Mouse (Mus musculus) heart, postnatal 36 days (tissue): ENCODE measurements around the gene Mlec. TPM values are rescaled to one million over a fixed set of nuclear protein-coding genes. Genes with fewer than 3 reads are reported as not detected.
A peak's percentile ranks its signal among the peaks of the same experiment; 100 is the strongest.
"Not testable (repeated sequence)": the region's sequence is repeated elsewhere in the genome, so short reads cannot be mapped to it uniquely, and the experiment has no call there.

ENCODE experiments used
- DNase-seq, 2 experiments: peaks; one replicate each; pipeline ENCODE4 v3.0.0; 2021 to 2022
- intact Hi-C: fragments of 180-260 bp; cut with DNase I; formaldehyde crosslinking; loops from one replicate; pipeline ENCODE4 v1.15.1; 2025
- total RNA-seq, 2 experiments: library from RNA; stranded (reverse); gene quantifications; 2 replicates each; pipeline ENCODE4 v1.2.3; 2021

The Mlec gene
- total RNA-seq, 2 experiments from 2014 or later, result 73.4 to 93.0 TPM

DNA sequence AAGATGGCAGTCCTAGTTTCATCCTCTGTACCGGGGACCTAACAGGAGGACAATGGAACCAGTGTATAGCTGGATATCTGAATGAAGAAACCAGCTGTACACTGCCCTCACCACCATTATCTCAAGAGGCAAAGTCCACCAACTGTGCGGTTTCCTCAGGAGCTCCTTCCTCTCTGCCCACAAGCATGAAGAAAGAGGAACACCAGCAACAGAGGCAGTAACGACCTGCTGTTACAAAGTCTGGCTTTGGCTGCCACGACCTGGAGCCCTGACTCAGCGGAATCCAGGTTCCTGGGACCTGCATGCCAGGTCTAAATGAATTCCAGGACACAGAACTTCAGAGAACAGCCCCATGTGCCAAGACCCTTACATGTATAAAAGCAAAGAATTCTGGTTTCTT lies 2.1 kb downstream of the Mlec start:
- intact Hi-C loops, result loop anchor here (2.0 kb wide), 1 partner anchor 21 kb away; the partner anchor contains the start of gene Unc119b
- DNase-seq, result no peak

DNA sequence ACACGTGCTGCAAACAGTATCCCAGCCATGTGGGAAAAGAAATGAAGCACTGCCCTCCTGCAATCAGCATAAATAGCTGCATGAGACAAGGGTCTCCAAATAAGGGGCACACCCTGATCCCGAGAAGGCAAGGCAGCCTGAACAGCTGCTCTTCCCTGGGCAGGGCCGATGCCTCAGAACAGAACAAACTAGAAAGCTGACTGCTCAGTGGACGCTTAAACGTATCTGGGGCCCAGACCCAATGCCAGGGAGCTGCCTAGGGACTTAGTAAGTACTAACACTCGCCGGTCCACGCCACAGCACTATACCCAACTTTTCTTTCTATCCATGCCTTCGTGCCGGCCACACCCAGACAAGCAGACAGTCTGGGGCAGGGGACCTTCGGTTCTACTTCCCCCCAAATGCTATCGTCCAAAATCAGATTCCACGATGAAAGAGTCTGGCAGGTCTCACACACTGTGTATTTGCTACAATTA lies 2.8 kb downstream of the Mlec start:
- no peak for DNase-seq
- intact Hi-C loops, result no loop called here

GRCm38 (mm10) chr5:115152132-115152956 lies 5.6 kb downstream of the Mlec start:
- intact Hi-C loops, result no loop called here
- no peak for DNase-seq

- intact Hi-C loops, result no loop called here
- no peak for DNase-seq
Observed at GRCm38 (mm10) chr5:115151457-115151856, 6.5 kb downstream of the Mlec start.

DNA sequence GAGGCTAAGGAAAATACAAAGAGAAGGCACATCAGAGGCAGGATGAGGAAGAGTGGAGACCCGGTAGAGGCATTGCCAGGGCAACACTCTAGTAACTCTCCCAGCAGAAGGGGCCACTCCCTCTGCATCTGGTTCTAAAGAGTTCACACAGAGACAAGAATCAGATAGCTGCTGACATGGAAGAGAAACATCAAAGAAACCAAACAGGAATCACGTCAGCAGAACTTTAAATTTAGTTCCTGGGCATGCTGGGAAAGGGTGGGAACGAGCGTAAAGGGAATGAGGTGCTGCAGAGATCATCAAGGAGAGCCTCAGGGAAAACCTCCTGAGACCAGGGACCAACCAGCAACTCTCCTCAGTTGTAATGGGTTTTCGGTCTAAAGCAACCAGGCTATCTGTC lies 7.0 kb downstream of the Mlec start:
- DNase-seq, result no peak
- intact Hi-C loops, result no loop called here

- no peak for DNase-seq
- intact Hi-C loops, result no loop called here
Observed at GRCm38 (mm10) chr5:115149675-115150459, 8.1 kb downstream of the Mlec start.

- intact Hi-C loops, DNase-seq: not testable (repeated sequence)
Observed at GRCm38 (mm10) chr5:115148872-115149271, 9.1 kb downstream of the Mlec start.

DNA sequence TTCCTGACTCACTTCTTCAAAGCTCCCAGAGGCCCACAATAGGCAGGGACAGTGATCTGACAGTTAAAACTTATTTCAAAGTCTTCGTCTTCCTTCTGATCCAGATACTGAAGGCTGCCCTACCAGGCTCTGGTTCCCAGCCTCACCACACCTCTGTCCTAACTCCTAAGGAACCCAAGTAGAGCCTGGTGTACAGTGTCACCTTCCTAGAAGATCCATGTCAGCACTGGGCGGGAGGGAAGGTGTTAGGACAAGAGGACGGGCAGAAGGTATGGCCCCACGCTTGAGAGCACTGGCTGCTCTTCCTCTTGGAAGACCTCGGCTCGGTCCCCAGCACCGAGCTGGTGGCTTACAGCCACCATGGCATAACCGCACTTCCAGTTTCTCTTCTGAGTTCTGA lies 9.6 kb downstream of the Mlec start:
- no peak for DNase-seq
- intact Hi-C loops, result no loop called here

DNA sequence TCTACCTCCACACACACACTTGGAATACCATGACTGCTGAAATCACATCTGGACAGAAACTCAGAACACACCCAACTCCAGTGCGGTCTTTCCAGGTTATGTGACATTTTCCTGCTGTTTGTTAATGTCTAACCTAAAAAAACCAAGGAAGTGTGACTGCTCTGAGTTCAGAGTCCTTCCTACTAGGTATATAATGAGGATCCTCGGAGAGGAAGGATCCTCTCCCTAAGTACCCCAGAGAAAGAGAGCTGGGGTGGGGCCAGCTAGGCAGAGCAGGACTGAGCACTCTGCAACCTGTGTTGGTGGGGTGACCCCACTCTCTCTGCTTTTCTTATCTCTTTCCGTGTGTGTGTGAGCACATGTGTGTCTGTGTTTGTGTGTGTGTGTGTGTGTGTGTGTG lies 10.6 kb downstream of the Mlec start:
- DNase-seq, result no peak
- intact Hi-C loops, result no loop called here

- DNase-seq, result no peak
- intact Hi-C loops, result no loop called here
Observed at GRCm38 (mm10) chr5:115146747-115147130, 11.2 kb downstream of the Mlec start.

DNA sequence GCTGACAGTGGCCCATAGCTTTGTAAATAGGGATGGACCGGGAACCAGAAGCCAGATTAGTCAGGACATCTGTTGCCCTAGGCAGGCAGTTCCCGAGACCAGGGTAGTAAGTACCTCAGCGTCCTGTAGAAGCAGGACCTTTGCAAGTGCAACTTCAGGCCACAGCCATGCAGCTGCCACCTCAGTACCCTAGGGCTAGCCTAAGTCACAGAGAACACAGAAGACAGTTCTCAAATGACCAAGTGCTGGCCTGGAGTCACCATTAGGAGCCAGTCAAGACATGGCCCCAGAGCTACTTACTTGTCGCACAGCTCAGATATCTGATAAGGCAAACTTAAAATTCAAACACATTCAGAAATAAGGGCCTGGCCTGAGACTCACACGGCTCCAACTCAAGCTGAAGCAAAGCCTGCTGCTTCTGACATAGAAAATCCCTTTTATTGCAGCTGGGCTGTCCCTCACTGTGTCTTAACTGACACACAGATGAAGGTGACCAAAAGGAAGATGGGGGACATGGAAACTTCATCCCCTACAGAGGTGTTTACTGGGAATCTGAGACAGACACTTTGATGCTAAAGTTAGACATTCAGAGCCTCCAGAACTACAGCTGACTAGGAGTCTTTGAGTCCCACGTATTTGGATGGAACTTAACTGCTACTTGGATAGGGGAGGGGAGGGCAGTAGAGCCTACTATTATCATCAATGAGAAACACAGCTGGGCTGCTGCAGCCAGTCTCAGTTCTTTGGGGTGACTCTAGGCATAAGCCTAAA lies 11.8 kb downstream of the Mlec start:
- intact Hi-C loops, result no loop called here
- DNase-seq, result no peak

GRCm38 (mm10) chr5:115145253-115145968 lies 12.6 kb downstream of the Mlec start:
- intact Hi-C loops, result no loop called here
- DNase-seq, result no peak

DNA sequence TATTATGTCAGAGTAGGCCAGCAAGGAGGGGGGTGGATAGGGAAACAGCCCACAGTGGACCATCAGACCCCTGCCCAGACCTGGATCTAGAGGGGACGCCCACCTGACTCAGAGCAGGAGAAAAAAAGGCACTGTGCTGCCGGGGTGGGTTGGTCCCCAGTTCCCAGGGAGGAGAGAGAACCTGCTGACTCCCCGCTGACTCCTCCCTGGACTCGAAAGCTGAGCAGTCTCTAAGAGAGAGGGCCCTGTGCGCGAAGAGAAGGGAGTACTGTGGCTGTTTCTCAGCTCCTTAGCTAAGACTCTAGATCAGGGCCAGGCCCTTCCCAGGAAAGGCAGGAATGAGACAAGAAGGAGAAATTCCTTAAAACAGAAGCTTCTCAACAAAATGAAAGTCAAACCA lies 13.5 kb downstream of the Mlec start:
- no peak for DNase-seq
- intact Hi-C loops, result no loop called here

- intact Hi-C loops, result no loop called here
- no peak for DNase-seq
Observed at GRCm38 (mm10) chr5:115143552-115143951, 14.4 kb downstream of the Mlec start.

DNA sequence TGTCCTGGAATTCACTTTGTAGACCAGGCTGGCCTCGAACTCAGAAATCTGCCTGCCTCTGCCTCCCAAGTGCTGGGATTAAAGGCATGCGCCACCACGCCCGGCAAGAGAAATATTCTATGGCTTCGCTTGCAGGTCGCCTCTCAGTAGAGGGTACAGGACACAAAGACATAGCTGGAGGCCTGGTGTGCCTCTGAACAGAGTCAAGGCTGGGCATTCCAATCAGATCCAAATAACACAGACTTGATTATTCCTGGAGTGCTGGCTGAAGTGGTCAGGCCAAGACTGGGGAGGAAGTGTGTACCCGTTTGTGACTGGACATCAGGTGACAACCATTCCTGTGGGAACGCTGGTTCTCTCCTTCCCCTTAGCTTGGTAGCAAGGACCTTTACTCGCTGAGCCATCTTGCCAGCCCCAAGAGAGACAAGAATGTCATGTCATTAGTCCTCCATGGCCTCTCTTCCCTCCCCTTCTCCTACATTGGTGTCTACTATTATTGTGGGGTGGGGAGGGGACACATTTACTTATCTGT lies 15.7 kb downstream of the Mlec start:
- DNase-seq, result no peak
- intact Hi-C loops, result no loop called here

DNA sequence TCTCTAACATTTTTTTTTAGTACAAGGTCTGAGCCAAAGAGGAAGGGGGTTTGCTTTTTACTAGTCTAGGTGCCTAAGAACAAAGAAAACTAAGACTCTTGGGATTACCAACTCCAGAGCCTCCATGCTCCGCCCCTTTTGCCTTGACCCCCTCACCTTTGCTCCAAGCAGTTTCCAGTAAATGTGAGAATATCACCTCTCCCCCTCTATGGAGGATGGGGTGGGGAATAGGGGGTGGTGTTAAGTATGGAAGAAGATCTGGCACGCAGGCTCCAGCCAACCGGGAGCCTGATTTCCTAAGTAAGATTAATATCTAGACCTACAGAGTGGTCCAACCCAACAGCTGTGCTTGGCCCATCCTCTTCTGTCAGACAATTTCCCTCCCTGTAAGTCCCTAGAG lies 17.3 kb downstream of the Mlec start:
- DNase-seq, result no peak
- intact Hi-C loops, result no loop called here

GRCm38 (mm10) chr5:115139124-115139523 lies 18.9 kb downstream of the Mlec start:
- intact Hi-C loops, result no loop called here

GRCm38 (mm10) chr5:115134234-115135165 lies 23.5 kb downstream of the Mlec start, which contains the start of gene Unc119b:
Gene Unc119b, minus strand, starts transcription at chr5:115134975.
- intact Hi-C loops, result loop anchor here (2.0 kb wide), 1 partner anchor 22 kb away; no protein-coding TSS in a partner anchor
- peak; percentile 92 to 93 for DNase-seq

More at GRCm38 (mm10) chr5:115139124-115139523, 18.9 kb downstream of the Mlec start:
- DNase-seq, result no peak
